Mouse (Mus musculus) myocyte (in vitro differentiated cells): ENCODE data around the gene Atp10b.

Experiments
- E2F4 ChIP-seq: IDR thresholded peaks from one replicate; pipeline ENCODE4 v1.6.1; 2011; ENCODE audit warnings: mild to moderate bottlenecking, control low read depth, moderate library complexity; ENCODE audit not compliant: insufficient read depth
- MAX ChIP-seq: IDR thresholded peaks from one replicate; pipeline ENCODE4 v1.6.1; 2011; ENCODE audit warnings: low read depth, mild to moderate bottlenecking, control low read depth
- MYOD1 ChIP-seq, 3 experiments: IDR thresholded peaks; one replicate each; pipeline ENCODE4 v1.6.1; 2011; ENCODE audit warnings: control low read depth in 2 of 3, low read depth in 2 of 3, mild to moderate bottlenecking in 2 of 3, moderate library complexity in 1 of 3; ENCODE audit not compliant: insufficient read length in 2 of 3, control insufficient read depth in 1 of 3
- POLR2A ChIP-seq: IDR thresholded peaks from one replicate; pipeline ENCODE4 v1.6.1; 2011; ENCODE audit warnings: low read depth, mild to moderate bottlenecking, control low read depth, moderate library complexity; ENCODE audit not compliant: insufficient read length
- POLR2AphosphoS2 ChIP-seq: IDR thresholded peaks from one replicate; pipeline ENCODE4 v1.6.1; 2011; ENCODE audit warnings: low read depth, control low read depth; ENCODE audit not compliant: insufficient read length
- REST ChIP-seq: IDR thresholded peaks from one replicate; pipeline ENCODE4 v1.6.1; 2011; ENCODE audit warnings: mild to moderate bottlenecking, control low read depth, moderate library complexity; ENCODE audit not compliant: insufficient read depth, insufficient read length
- SRF ChIP-seq: IDR thresholded peaks from one replicate; pipeline ENCODE4 v1.6.1; 2011; ENCODE audit warnings: low read depth; ENCODE audit not compliant: control insufficient read depth, insufficient read length
- TCF12 ChIP-seq: IDR thresholded peaks from one replicate; pipeline ENCODE4 v1.6.1; 2011; ENCODE audit warnings: mild to moderate bottlenecking, control low read depth; ENCODE audit not compliant: poor library complexity, insufficient read depth, severe bottlenecking

DNA sequence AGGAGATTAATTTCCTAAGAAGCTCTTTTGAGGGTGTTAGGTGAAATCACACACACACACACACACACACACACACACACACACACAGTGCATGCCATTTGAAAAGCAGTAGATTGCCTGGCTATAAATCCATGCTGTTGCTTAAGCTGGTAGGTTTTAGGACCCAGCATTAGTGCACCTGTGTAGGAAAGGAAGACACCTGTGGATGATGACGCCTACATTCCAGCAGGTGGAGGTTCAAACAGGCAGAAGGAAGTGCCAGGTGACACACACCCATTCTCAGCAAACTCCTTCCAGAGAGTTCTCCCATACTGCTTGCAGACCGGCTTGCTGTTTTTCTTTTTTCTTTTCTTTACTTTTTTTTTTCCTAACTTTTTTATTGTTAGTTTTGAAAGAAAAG, 5.7 kb downstream of the Atp10b start:
- TF ChIP-seq TCF12 (no peak), POLR2A (no peak), E2F4 (no peak), POLR2AphosphoS2 (no peak), MAX (no peak), SRF (no peak), MYOD1 (IDR thresholded peaks at IDR 0.05; ENCODE audit: control insufficient read depth in 1 of 3, insufficient read length in 2 of 3, low read depth in 2 of 3) (no peak), REST (no peak)
